Mouse (Mus musculus) lung, postnatal 0 days (tissue): Measurements from ENCODE around the gene Fgf9. TPM values are rescaled to one million over a fixed set of nuclear protein-coding genes. Genes with fewer than 3 reads are reported as not detected.

Experiments
- ATAC-seq: fragments of 200-750 bp; cut with Nextera tagmentation; 2 replicates; pipeline ENCODE4 v1.8.0; 2017; ENCODE audit warnings: moderate library complexity
- DNase-seq: peaks from one replicate; pipeline ENCODE4 v3.0.0-alpha.2; 2016; ENCODE audit warnings: low spot score
- H3K27ac ChIP-seq: fragments of 300-500 bp; sonication (generic); 2 replicates; pipeline ENCODE4 v1.5.1; 2014; ENCODE audit warnings: antibody characterized with exemption, mild to moderate bottlenecking, low read length, mixed read lengths
- H3K27me3 ChIP-seq: fragments of 300-500 bp; sonication (generic); replicated peaks from 2 replicates; pipeline ENCODE4 v1.6.1; 2014; ENCODE audit warnings: low read length, mixed read lengths; ENCODE audit not compliant: insufficient read depth
- H3K36me3 ChIP-seq: fragments of 300-500 bp; sonication (generic); 2 replicates; pipeline ENCODE4 v1.6.1; 2014; ENCODE audit warnings: low read length, mixed read lengths; ENCODE audit not compliant: insufficient read depth
- H3K4me1 ChIP-seq: fragments of 300-500 bp; sonication (generic); 2 replicates; pipeline ENCODE4 v1.6.1; 2014; ENCODE audit warnings: antibody characterized with exemption, low read depth, low read length, mixed read lengths; ENCODE audit not compliant: insufficient read depth
- H3K4me2 ChIP-seq: fragments of 300-500 bp; sonication (generic); replicated peaks from 2 replicates; pipeline ENCODE4 v1.6.1; 2014; ENCODE audit warnings: low read depth, mild to moderate bottlenecking, low read length, moderate library complexity, mixed read lengths
- H3K4me3 ChIP-seq: fragments of 300-500 bp; sonication (generic); 2 replicates; pipeline ENCODE4 v1.5.1; 2014; ENCODE audit warnings: low read depth, low read length
- H3K9ac ChIP-seq: fragments of 300-500 bp; sonication (generic); replicated peaks from 2 replicates; pipeline ENCODE4 v1.6.1; 2014; ENCODE audit warnings: low read depth, mild to moderate bottlenecking
- H3K9me3 ChIP-seq: fragments of 300-500 bp; sonication (generic); 2 replicates; pipeline ENCODE4 v1.6.1; 2016; ENCODE audit warnings: low read length, mixed read lengths
- CTCF ChIP-seq: IDR thresholded peaks from 2 replicates; pipeline ENCODE4 v1.5.1; 2016; ENCODE audit warnings: antibody characterized with exemption, mild to moderate bottlenecking
- EP300 ChIP-seq: IDR thresholded peaks from 2 replicates; pipeline ENCODE4 v1.6.1; 2016; ENCODE audit warnings: antibody characterized with exemption, mild to moderate bottlenecking, control low read depth
- WGBS: fragments of 180-500 bp; shearing (Covaris S2); extraction: QIAGEN DNeasy Blood & Tissue Kit; methylation state at CpG from one replicate; pipeline ENCODE4 v1.1.7; 2014; 5-methylcytosine and 5-hydroxymethylcytosine counted together
- polyA plus RNA-seq: library from polyadenylated mRNA; unstranded; fragments of >200 nt; fragmentation: Nextera tagmentation; extraction: Ambion mirVana; gene quantifications from 2 replicates; pipeline ENCODE4 v1.2.1, GENCODE M21; 2015

Gene Fgf9
- polyA plus RNA-seq, 1 experiment from 2014 or later: 2.7 TPM

DNA sequence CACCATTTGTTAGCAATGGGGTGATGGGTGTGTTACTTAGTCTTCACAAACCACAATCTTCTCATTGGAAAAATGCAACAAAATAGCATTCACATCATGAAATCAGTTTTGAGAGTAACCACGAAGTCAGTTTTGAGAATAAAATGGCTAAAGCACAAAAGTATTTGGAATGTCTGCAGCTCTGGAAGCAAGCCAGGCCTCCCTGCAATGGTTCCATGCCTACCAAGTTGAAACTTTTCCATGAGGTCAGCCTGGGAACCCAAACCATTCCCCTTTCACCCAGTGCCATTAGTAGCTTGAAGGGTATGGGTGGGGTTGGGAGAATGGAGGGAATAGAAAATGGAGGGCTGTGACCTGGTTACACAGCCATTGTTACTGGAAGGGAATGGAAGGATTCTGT lies 1.7 kb upstream of the Fgf9 start:
- Histone ChIP-seq H3K27ac (no peak overlapping the region), H3K27me3 (peaks cover 23% of the 10 kb centered on the region; the same call in 1 of the 2 replicates), H3K4me3 (no peak overlapping the region), H3K4me1 (peaks cover 4% of the 10 kb centered on the region), H3K9me3 (no peaks in the 10 kb centered on the region), H3K36me3 (no peaks in the 10 kb centered on the region), H3K4me2 (no peak overlapping the region), H3K9ac (no peak overlapping the region)
- ATAC-seq (no peak), DNase-seq (no peak)
- 50% methylated on average over 1 of the region's 1 CpGs for WGBS
- TF ChIP-seq CTCF (no peak), EP300 (no peak)

DNA sequence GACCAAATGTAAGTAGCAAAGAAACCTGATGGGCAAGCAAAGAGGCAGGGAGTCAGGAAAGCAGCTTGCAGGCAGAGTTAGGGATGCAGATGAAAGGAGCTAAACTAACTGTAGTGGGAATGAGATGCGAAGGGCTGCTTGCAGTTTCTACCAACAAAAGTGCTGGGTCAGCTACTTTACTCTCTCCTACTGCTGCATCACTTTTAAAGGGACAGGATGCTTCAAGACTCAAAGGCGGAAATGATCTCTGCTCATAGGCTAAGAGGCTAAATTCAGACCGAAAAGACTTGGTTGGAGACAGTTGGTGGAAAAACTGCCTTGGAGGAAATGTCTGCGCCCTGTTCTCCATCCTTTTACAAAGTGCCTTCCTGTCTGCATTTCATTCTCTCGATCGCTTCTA lies 420 bp upstream of the Fgf9 start:
- no peak for TF ChIP-seq EP300
- TF ChIP-seq CTCF: no peak
- H3K27me3 ChIP-seq: peaks cover 27% of the 10 kb centered on the region
- H3K27ac ChIP-seq: no peak overlapping the region
- H3K4me1 ChIP-seq: peaks cover 8% of the 10 kb centered on the region
- peak overlapping the region; percentile 94 for H3K4me2 ChIP-seq
- no peaks in the 10 kb centered on the region for H3K36me3 ChIP-seq
- ATAC-seq (no peak), DNase-seq (no peak)
- no peak overlapping the region for H3K9ac ChIP-seq
- H3K4me3 ChIP-seq: 0 out of 2 replicates have a peak overlapping the region, but pooled peaks have one; percentile 60
- H3K9me3 ChIP-seq: no peaks in the 10 kb centered on the region
- WGBS: 3% methylated on average over 6 of the region's 6 CpGs

DNA sequence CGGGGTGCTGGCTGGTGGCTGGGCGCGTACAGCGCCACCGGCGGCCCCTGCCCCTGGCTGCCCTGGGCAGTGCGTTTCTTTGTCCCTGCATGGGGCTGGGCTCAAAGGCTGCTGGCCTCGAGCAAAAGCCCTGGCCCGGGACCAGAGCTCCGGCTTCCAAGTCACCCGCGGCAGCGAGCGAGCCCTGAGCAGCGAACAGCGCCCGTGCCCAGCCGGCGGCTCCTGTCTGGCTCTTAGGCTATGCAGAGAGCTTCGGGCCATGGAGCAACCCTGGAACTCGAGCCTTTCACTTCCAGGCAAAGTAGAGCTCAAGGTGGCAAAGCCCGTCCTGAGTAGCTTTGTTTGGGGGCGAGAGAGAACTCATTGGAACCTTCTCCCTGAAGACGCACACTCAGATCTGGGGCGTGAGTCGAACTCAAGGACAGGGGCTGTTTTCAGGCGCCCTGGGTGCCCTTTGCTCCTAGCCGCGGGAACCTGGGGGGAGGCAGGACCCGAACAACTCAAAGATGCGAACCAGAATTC lies 834 bp downstream of the Fgf9 start:
- DNase-seq (peak; percentile 29), ATAC-seq (0 out of 2 replicates have a peak, but pooled peaks have one; percentile 16)
- under 1% methylated on average over 30 of the region's 31 CpGs for WGBS
- Histone ChIP-seq H3K9ac (no peak overlapping the region), H3K27me3 (peaks cover 35% of the 10 kb centered on the region), H3K36me3 (no peaks in the 10 kb centered on the region), H3K9me3 (no peaks in the 10 kb centered on the region), H3K4me3 (peak overlapping the region; percentile 60), H3K27ac (no peak overlapping the region), H3K4me1 (peaks cover 8% of the 10 kb centered on the region), H3K4me2 (peak overlapping the region; percentile 94)
- TF ChIP-seq CTCF (peak; percentile 12; the same call in 1 of the 2 replicates), EP300 (no peak)

DNA sequence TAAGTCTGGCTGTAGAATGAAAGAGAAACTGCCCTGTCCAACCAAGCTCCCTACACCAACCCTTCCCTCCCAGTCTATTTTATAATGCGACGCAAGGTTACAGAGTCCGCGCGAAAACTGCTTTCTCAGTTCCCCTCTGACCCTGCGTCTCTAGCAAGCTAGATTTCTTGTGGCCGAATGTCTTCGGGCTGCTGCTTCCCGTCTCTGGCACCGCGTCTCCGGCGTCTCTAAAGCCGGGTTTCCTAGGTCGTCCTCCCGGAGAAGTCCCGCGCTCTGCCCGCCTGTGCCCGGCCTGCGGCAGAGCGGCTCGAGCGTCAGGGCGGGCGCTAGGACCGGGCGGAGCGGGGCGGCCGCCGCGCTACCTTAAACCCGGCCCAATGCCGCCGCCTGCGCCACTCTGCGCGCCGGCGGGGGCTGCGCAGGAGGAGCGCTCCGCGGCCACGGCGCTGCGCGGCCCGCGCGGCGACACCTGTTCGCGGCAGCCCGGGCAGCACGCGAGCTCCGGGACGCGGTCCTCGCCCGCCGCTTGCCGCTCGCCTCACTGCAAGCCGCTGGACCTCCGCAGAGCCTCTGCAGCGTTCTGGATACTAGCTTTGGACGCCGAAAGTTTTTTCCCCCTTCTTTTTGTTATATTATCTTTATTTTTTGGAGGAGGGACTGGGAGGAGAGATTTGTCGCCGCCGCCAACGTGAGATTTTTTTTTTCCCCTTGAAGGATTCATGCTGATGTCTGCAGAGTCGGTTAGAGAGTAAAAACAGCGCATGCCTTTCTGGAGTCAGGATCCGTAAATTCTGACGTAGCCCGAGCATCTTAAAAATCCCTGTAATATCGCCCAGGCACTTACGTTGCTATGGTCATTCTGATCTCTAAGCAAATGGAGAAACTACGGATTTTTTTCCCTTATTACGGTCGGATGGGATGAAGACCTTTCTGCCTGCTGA lies 1.8 kb downstream of the Fgf9 start:
- peak overlapping the region; percentile 60 for H3K4me3 ChIP-seq
- TF ChIP-seq EP300: no peak
- no peak for TF ChIP-seq CTCF
- H3K4me1 ChIP-seq: peaks cover 13% of the 10 kb centered on the region
- WGBS: 2% methylated on average over 67 of the region's 85 CpGs
- H3K27ac ChIP-seq: 0 out of 2 replicates have a peak overlapping the region, but pooled peaks have one; percentile 47
- peaks cover 43% of the 10 kb centered on the region for H3K27me3 ChIP-seq
- H3K36me3 ChIP-seq: no peaks in the 10 kb centered on the region
- DNase-seq: peak; percentile 83
- H3K4me2 ChIP-seq: peak overlapping the region; percentile 94
- no peak overlapping the region for H3K9ac ChIP-seq
- no peaks in the 10 kb centered on the region for H3K9me3 ChIP-seq
- ATAC-seq: peak; percentile 89

DNA sequence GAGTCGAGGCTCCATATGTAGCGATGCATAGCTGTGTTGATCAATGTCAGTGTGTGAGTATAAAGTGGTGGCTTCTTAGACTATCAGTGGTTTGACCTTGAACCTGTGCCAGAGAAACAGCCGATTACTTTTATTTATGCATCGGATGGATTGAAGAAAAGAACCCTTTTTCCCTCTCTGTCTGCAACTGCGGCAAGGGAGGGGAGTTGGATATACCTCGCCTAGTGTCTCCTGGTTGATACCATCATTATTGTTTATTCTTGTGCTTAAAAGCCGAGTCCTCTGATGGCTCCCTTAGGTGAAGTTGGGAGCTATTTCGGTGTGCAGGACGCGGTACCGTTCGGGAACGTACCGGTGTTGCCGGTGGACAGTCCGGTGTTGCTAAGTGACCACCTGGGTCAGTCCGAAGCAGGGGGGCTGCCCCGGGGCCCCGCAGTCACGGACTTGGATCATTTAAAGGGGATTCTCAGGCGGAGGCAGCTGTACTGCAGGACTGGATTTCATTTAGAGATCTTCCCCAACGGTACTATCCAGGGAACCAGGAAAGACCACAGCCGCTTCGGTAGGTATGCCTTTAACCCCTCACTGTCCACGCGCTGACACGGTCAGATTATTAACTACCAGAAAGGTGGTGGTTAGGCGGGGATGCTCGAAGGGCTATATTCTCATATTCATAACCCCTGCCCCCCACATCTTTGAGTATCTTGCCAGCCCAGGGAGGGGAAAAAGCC lies 2.6 kb downstream of the Fgf9 start:
- Histone ChIP-seq H3K4me3 (peak overlapping the region; percentile 60), H3K36me3 (no peaks in the 10 kb centered on the region), H3K27ac (no peak overlapping the region), H3K9ac (no peak overlapping the region), H3K27me3 (peaks cover 51% of the 10 kb centered on the region), H3K4me2 (peak overlapping the region; percentile 94), H3K4me1 (peaks cover 13% of the 10 kb centered on the region), H3K9me3 (no peaks in the 10 kb centered on the region)
- ATAC-seq (no peak), DNase-seq (no peak)
- 2% methylated on average over 29 of the region's 29 CpGs for WGBS
- TF ChIP-seq CTCF (no peak), EP300 (no peak)

DNA sequence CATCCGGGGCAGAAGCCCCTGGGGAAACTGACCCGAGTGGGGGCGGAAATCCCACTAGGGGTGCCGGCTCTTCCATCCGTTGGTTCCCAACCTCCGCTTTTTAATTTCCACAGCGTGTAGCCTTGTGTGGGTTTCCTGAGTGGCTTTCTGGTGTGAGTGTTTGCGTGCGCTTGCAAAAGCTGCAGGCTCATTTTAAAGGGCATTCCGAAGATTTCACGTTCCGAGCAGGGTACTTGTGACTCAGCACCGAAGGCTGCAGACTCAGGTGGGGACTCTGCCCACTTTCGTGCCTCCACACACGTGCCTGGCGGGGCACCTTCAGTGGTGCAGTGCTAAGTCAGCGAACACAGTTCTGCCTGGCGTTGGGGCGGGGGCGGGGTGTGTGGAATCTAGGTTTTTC lies 3.6 kb downstream of the Fgf9 start:
- H3K27me3 ChIP-seq: peaks cover 50% of the 10 kb centered on the region

More for the DNA sequence above, 3.6 kb downstream of the Fgf9 start:
- Histone ChIP-seq H3K4me2 (peak overlapping the region; percentile 94), H3K27ac (no peak overlapping the region), H3K9ac (no peak overlapping the region), H3K9me3 (no peaks in the 10 kb centered on the region), H3K4me3 (peak overlapping the region; percentile 60), H3K36me3 (no peaks in the 10 kb centered on the region), H3K4me1 (peaks cover 13% of the 10 kb centered on the region)
- no peak for TF ChIP-seq EP300
- TF ChIP-seq CTCF: no peak
- no peak for ATAC-seq
- DNase-seq: peak; percentile 67
- 1% methylated on average over 20 of the region's 20 CpGs for WGBS
